Mouse (Mus musculus) heart, postnatal 36 days (tissue): Measurements from ENCODE around the gene Pglyrp3. TPM values are rescaled to one million over a fixed set of nuclear protein-coding genes. Genes with fewer than 3 reads are reported as not detected.
"Not testable (repeated sequence)": the region's sequence is repeated elsewhere in the genome, so short reads cannot be mapped to it uniquely, and the experiment has no call there.

ENCODE experiments used
- DNase-seq, 2 experiments: peaks; one replicate each; pipeline ENCODE4 v3.0.0; 2021 to 2022
- intact Hi-C: fragments of 180-260 bp; cut with DNase I; formaldehyde crosslinking; loops from one replicate; pipeline ENCODE4 v1.15.1; 2025
- microRNA-seq, 2 experiments: library from miRNA; unstranded; fragments of <30 nt; microRNA quantifications; one replicate each; pipeline ENCODE4 v1.2.0; 2021; ENCODE audit warnings: borderline number of aligned reads in 2 of 2
- total RNA-seq, 2 experiments: library from RNA; stranded (reverse); gene quantifications; 2 replicates each; pipeline ENCODE4 v1.2.3; 2021

Pglyrp3 gene
- not detected for total RNA-seq

GRCm38 (mm10) chr3:92014283-92014682, at the start of gene Pglyrp3:
Pglyrp3 (plus strand) TSS chr3:92014583.
- intact Hi-C loops, result no loop called here
- DNase-seq, result no peak

GRCm38 (mm10) chr3:92011001-92011400, 3.4 kb upstream of the Pglyrp3 start:
- DNase-seq, result no peak
- intact Hi-C loops, result no loop called here

GRCm38 (mm10) chr3:92024541-92024940, 10.2 kb downstream of the Pglyrp3 start:
- DNase-seq, intact Hi-C loops: not testable (repeated sequence)

- intact Hi-C loops, result no loop called here
- DNase-seq, result no peak
Observed at GRCm38 (mm10) chr3:92033203-92033602, 18.8 kb downstream of the Pglyrp3 start.

GRCm38 (mm10) chr3:92033892-92034291, 19.5 kb downstream of the Pglyrp3 start:
- intact Hi-C loops, result no loop called here
- no peak for DNase-seq

- intact Hi-C loops, result loop anchor here (1.0 kb wide), 1 partner anchor 56 kb away; no protein-coding TSS in a partner anchor
- no peak for DNase-seq
Observed at GRCm38 (mm10) chr3:92050382-92051054, 36.1 kb downstream of the Pglyrp3 start.

- peak; percentile 65 to 74 for DNase-seq
- intact Hi-C loops, result no loop called here
Observed at GRCm38 (mm10) chr3:92080462-92081284, 66.3 kb downstream of the Pglyrp3 start.

Small RNAs within 50 kb of the gene (microRNA-seq; reads per million reads assigned to microRNA genes)
- gene Gm23697 (0 reads per million in 2 experiments), gene Gm25145 (0 reads per million in 2 experiments)

Other genes with a start within 250 kb of the Pglyrp3 start
- not detected for gene Lor, start 68.6 kb downstream of the Pglyrp3 start, total RNA-seq
- not detected for gene Prr9, start 109.4 kb downstream of the Pglyrp3 start, total RNA-seq
- gene Lelp1, start 128.2 kb downstream of the Pglyrp3 start, total RNA-seq, result not detected
- not detected for gene Sprr2a1, start 201.2 kb downstream of the Pglyrp3 start, total RNA-seq
- under 1 TPM; 0.38 to 0.58 TPM for gene Sprr2a2, start 201.3 kb downstream of the Pglyrp3 start, total RNA-seq